8 mouse cellular contexts compared by ENCODE assay signal in the genomic region with DNA sequence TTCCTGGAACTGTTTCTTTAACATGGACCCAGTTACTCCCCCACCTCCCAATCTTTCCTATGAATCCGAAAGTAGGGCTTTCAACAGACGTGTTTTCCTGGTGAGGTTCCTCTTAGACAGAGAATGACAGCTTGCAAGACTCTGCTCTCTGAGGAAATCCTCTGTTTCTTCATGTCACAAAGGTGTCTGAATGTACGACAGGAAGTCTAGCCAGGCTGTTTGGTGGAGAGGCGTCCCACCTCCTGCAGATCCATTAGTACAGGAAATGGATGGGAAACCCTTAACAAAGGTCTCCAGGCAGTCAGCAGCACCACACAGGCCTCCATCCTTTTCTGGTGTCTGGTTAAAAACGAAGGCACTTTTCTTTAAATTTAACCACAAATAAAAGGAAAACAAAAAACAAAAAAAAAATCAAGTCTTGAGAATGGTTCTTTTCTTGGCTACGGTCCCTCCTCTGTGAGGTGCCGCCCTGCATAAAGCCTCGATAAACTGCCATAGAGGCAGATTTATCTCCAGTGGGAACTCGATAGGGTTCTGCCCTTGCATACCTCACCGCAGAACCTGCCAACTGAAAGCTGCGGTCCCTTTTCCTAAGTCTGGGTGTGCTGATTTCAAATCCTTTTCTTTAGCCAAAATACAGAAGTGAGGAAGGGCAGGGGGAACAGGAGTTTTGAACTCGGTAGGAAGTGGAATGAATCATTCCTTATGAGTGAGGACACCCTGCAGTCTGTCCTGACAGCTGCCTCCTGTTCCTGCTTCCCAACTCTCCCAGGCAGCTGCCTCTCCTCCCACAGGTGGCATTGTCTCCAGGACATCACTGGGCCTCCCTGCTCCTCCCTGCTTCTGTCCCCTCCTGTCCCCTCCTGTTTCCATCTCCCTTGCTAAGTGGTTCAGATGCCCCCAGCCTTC. TPM values are rescaled to one million over a fixed set of nuclear protein-coding genes. Genes with fewer than 3 reads are reported as not detected.
A peak's percentile ranks its signal among the peaks of the same experiment; 100 is the strongest.
DNase-seq lines count a peak whose midpoint lies in the region; ATAC-seq lines count a peak whose summit lies in the region.

No protein-coding gene starts in this region.

- H3K4me3 ChIP-seq in embryonic facial prominence, embryonic 10.5 days: peak overlapping the region; percentile 73
- H3K4me3 ChIP-seq in limb, embryonic 12.5 days (replicated peaks): peak overlapping the region; percentile 73
- H3K4me3 ChIP-seq in midbrain, embryonic 13.5 days (replicated peaks): peak overlapping the region; percentile 67

- peaks cover 17% of the 10 kb centered on the region for H3K4me1 ChIP-seq in embryonic facial prominence, embryonic 10.5 days
- H3K4me1 ChIP-seq in limb, embryonic 12.5 days (replicated peaks): 0 out of 2 replicates have a peak, but pooled peaks cover 5% of the 10 kb centered on the region
- peaks cover 16% of the 10 kb centered on the region for H3K4me1 ChIP-seq in midbrain, embryonic 13.5 days (replicated peaks)

- 21% methylated on average over 12 of the region's 12 CpGs for WGBS in embryonic facial prominence, embryonic 10.5 days
- 18% methylated on average over 12 of the region's 12 CpGs for WGBS in limb, embryonic 12.5 days
- 16% methylated on average over 12 of the region's 12 CpGs for WGBS in midbrain, embryonic 13.5 days

- peak overlapping the region; percentile 74; the same call in 1 of the 2 replicates for H3K27ac ChIP-seq in embryonic facial prominence, embryonic 10.5 days (replicated peaks)
- peak overlapping the region; percentile 64; the same call in 1 of the 2 replicates for H3K27ac ChIP-seq in limb, embryonic 12.5 days
- peak overlapping the region; percentile 53; the same call in 1 of the 2 replicates for H3K27ac ChIP-seq in midbrain, embryonic 13.5 days

- H3K9ac ChIP-seq in limb, embryonic 12.5 days (replicated peaks): peak overlapping the region; percentile 69
- H3K9ac ChIP-seq in midbrain, embryonic 13.5 days (replicated peaks): peak overlapping the region; percentile 67

- no peaks in the 10 kb centered on the region for H3K27me3 ChIP-seq in embryonic facial prominence, embryonic 10.5 days (replicated peaks; ENCODE audit: low read depth, poor library complexity, severe bottlenecking)
- H3K27me3 ChIP-seq in limb, embryonic 12.5 days: no peaks in the 10 kb centered on the region
- H3K27me3 ChIP-seq in midbrain, embryonic 13.5 days: no peaks in the 10 kb centered on the region

- H3K4me2 ChIP-seq in limb, embryonic 12.5 days: peak overlapping the region; percentile 86
- peak overlapping the region; percentile 64 for H3K4me2 ChIP-seq in midbrain, embryonic 13.5 days (replicated peaks)

- no peaks in the 10 kb centered on the region for H3K9me3 ChIP-seq in embryonic facial prominence, embryonic 10.5 days
- no peaks in the 10 kb centered on the region for H3K9me3 ChIP-seq in limb, embryonic 12.5 days
- H3K9me3 ChIP-seq in midbrain, embryonic 13.5 days: no peaks in the 10 kb centered on the region

- peak; percentile 20 to 25; a peak in 1 of 4 replicates for ATAC-seq in hematopoietic stem cell, adult 5-6 weeks (replicated peaks in 1 of 2; ENCODE audit: insufficient read depth in 1 of 2, low FRiP score in 2 of 2, low TSS enrichment in 1 of 2, low read depth in 1 of 2, poor library complexity in 2 of 2, severe bottlenecking in 2 of 2)
- no peak for ATAC-seq in limb, embryonic 12.5 days (ENCODE audit: insufficient number of reproducible peaks, insufficient read depth, low FRiP score, low TSS enrichment, low read depth)
- no peak for ATAC-seq in midbrain, embryonic 13.5 days

- peak; percentile 18 for DNase-seq in thymus, postnatal 0 days (ENCODE audit: low spot score)
- no peak for DNase-seq in thymus, postnatal 36 days
- peak; percentile 11 for DNase-seq in embryonic facial prominence, embryonic 10.5 days (ENCODE audit: low spot score)
- no peak for DNase-seq in right cerebral cortex, adult 2 months (ENCODE audit: low spot score in 2 of 2)
- no peak for DNase-seq in right cerebral cortex, postnatal 4 days

- H3K36me3 ChIP-seq in embryonic facial prominence, embryonic 10.5 days (replicated peaks): no peaks in the 10 kb centered on the region
- no peaks in the 10 kb centered on the region for H3K36me3 ChIP-seq in limb, embryonic 12.5 days
- H3K36me3 ChIP-seq in midbrain, embryonic 13.5 days: 0 out of 2 replicates have a peak, but pooled peaks cover 2% of the 10 kb centered on the region

RNA-seq across cellular contexts. Expression of gene Slc31a2, which starts 24.9 kb away (rescaled TPM):
- 9.5 and 10.7 TPM in 2 replicates for polyA plus RNA-seq in thymus, postnatal 0 days (2015; fragmentation: Nextera tagmentation; extraction: Ambion mirVana)
- polyA plus RNA-seq in embryonic facial prominence, embryonic 10.5 days (2016; fragmentation: Nextera tagmentation; extraction: Ambion mirVana): 10.2 and 10.7 TPM in 2 replicates
- 11.0 and 18.4 TPM in 2 replicates for total RNA-seq in hematopoietic stem cell, adult 5-6 weeks (2017)
- polyA plus RNA-seq in limb, embryonic 12.5 days (2016; fragmentation: Nextera tagmentation; extraction: Ambion mirVana): 11.7 and 14.0 TPM in 2 replicates
- 11.4 and 12.5 TPM in 2 replicates for polyA plus RNA-seq in midbrain, embryonic 13.5 days (2015; fragmentation: Nextera tagmentation; extraction: Ambion mirVana)

RNA-seq across cellular contexts. Expression of gene Zfp37, which starts 56.4 kb away (rescaled TPM):
- polyA plus RNA-seq in thymus, postnatal 0 days (2015; fragmentation: Nextera tagmentation; extraction: Ambion mirVana): 0.59 and 0.68 TPM in 2 replicates
- 18.7 and 19.8 TPM in 2 replicates for polyA plus RNA-seq in embryonic facial prominence, embryonic 10.5 days (2016; fragmentation: Nextera tagmentation; extraction: Ambion mirVana)
- 0.15 and 1.8 TPM in 2 replicates for total RNA-seq in hematopoietic stem cell, adult 5-6 weeks (2017)
- polyA plus RNA-seq in limb, embryonic 12.5 days (2016; fragmentation: Nextera tagmentation; extraction: Ambion mirVana): 15.5 and 21.8 TPM in 2 replicates
- polyA plus RNA-seq in midbrain, embryonic 13.5 days (2015; fragmentation: Nextera tagmentation; extraction: Ambion mirVana): 28.1 and 34.6 TPM in 2 replicates

Comparison
In these comparisons a context has a peak if more than half of its experiments do, and no peak if none do; other contexts are left out.
1. DNase-seq: peak in thymus, postnatal 0 days (single experiment) and embryonic facial prominence, embryonic 10.5 days (single experiment); none in thymus, postnatal 36 days (0 of 2), right cerebral cortex, adult 2 months (0 of 2) and right cerebral cortex, postnatal 4 days (single experiment).
2. ATAC-seq: peak in hematopoietic stem cell, adult 5-6 weeks (2 of 2); none in limb, embryonic 12.5 days (single experiment) and midbrain, embryonic 13.5 days (single experiment).
3. Peak in every context shown above with its lines, with median percentiles within 50 percentile points of each other: H3K27ac ChIP-seq and H3K4me3 ChIP-seq.